Mouse (Mus musculus) forebrain, postnatal 0 days (tissue): Measurements from ENCODE around the gene Skida1. TPM values are rescaled to one million over a fixed set of nuclear protein-coding genes. Genes with fewer than 3 reads are reported as not detected.

Source experiments
- ATAC-seq: fragments of 200-750 bp; cut with Nextera tagmentation; 2 replicates; pipeline ENCODE4 v1.8.0; 2017; ENCODE audit warnings: mild to moderate bottlenecking, moderate library complexity
- DNase-seq: peaks from one replicate; pipeline ENCODE4 v3.0.0-alpha.2; 2015
- H3K27ac ChIP-seq: fragments of 300-500 bp; sonication (generic); 2 replicates; pipeline ENCODE4 v1.5.1; 2014; ENCODE audit warnings: low read depth, mild to moderate bottlenecking, antibody characterized with exemption, low read length, moderate library complexity, mixed read lengths
- H3K27me3 ChIP-seq: fragments of 300-500 bp; sonication (generic); 2 replicates; pipeline ENCODE4 v1.6.1; 2014; ENCODE audit warnings: mild to moderate bottlenecking, low read length, mixed read lengths; ENCODE audit not compliant: insufficient read depth
- H3K36me3 ChIP-seq: fragments of 300-500 bp; sonication (generic); 2 replicates; pipeline ENCODE4 v1.6.1; 2014; ENCODE audit warnings: mild to moderate bottlenecking, moderate library complexity; ENCODE audit not compliant: insufficient read depth
- H3K4me1 ChIP-seq: fragments of 300-500 bp; sonication (generic); 2 replicates; pipeline ENCODE4 v1.6.1; 2014; ENCODE audit warnings: antibody characterized with exemption; ENCODE audit not compliant: insufficient read depth
- H3K4me2 ChIP-seq: fragments of 300-500 bp; sonication (generic); 2 replicates; pipeline ENCODE4 v1.6.1; 2014; ENCODE audit warnings: low read depth, mild to moderate bottlenecking, moderate library complexity
- H3K4me3 ChIP-seq: fragments of 300-500 bp; sonication (generic); 2 replicates; pipeline ENCODE4 v1.5.1; 2014; ENCODE audit warnings: low read depth, low read length, mixed read lengths
- H3K9ac ChIP-seq: fragments of 300-500 bp; sonication (generic); 2 replicates; pipeline ENCODE4 v1.6.1; 2014; ENCODE audit warnings: mild to moderate bottlenecking
- H3K9me3 ChIP-seq: fragments of 300-500 bp; sonication (generic); 2 replicates; pipeline ENCODE4 v1.6.1; 2016; ENCODE audit warnings: low read length
- CTCF ChIP-seq: sonication (generic); IDR thresholded peaks from 2 replicates; pipeline ENCODE4 v1.5.1; 2016; ENCODE audit warnings: antibody characterized with exemption, control low read depth, low read depth
- WGBS: fragments of 180-500 bp; shearing (Covaris S2); extraction: QIAGEN DNeasy Blood & Tissue Kit; methylation state at CpG from one replicate; pipeline ENCODE4 v1.1.7; 2014; 5-methylcytosine and 5-hydroxymethylcytosine counted together
- polyA plus RNA-seq: library from polyadenylated mRNA; unstranded; fragments of >200 nt; fragmentation: Nextera tagmentation; extraction: Ambion mirVana; gene quantifications from 2 replicates; pipeline ENCODE4 v1.2.1, GENCODE M21; 2015
- total RNA-seq: library from RNA; depleted of rRNA; stranded (reverse); fragments of >200 nt; gene quantifications from 2 replicates; pipeline ENCODE4 v1.2.3, GENCODE M21; 2014

Gene Skida1
- total and polyA plus RNA-seq, 2 experiments from 2014 or later, result 4.3 to 12.6 TPM

- Histone ChIP-seq H3K9me3 (no peaks in the 10 kb centered on the region), H3K4me2 (no peak overlapping the region), H3K27me3 (no peaks in the 10 kb centered on the region), H3K36me3 (0 out of 2 replicates have a peak, but pooled peaks cover 5% of the 10 kb centered on the region), H3K4me3 (no peak overlapping the region), H3K27ac (no peak overlapping the region), H3K9ac (no peak overlapping the region), H3K4me1 (no peaks in the 10 kb centered on the region; the same call in 1 of the 2 replicates)
- ATAC-seq, result no peak
- 87% methylated on average over 4 of the region's 4 CpGs for WGBS
- no peak for TF ChIP-seq CTCF
- no peak for DNase-seq
Measured at GRCm38 (mm10) chr2:18068071-18068796, 19.4 kb upstream of the Skida1 start.

- 0 out of 2 replicates have a peak, but pooled peaks cover 5% of the 10 kb centered on the region for H3K36me3 ChIP-seq
- H3K4me1 ChIP-seq, result no peaks in the 10 kb centered on the region
- H3K4me3 ChIP-seq, result no peak overlapping the region
- TF ChIP-seq CTCF, result no peak
- no peaks in the 10 kb centered on the region for H3K27me3 ChIP-seq
- H3K27ac ChIP-seq, result no peak overlapping the region
- DNase-seq, result no peak
- no peaks in the 10 kb centered on the region for H3K9me3 ChIP-seq
- H3K9ac ChIP-seq, result no peak overlapping the region
- H3K4me2 ChIP-seq, result no peak overlapping the region
- ATAC-seq, result no peak
Measured at GRCm38 (mm10) chr2:18066436-18066835, 17.6 kb upstream of the Skida1 start.

GRCm38 (mm10) chr2:18065708-18066030 is 16.8 kb upstream of the Skida1 start:
- ATAC-seq (no peak), DNase-seq (no peak)
- Histone ChIP-seq H3K4me3 (peak overlapping the region; percentile 91), H3K4me2 (peak overlapping the region; percentile 86), H3K9ac (peak overlapping the region; percentile 96), H3K27ac (peak overlapping the region; percentile 99), H3K27me3 (no peaks in the 10 kb centered on the region), H3K4me1 (no peaks in the 10 kb centered on the region), H3K36me3 (0 out of 2 replicates have a peak, but pooled peaks cover 5% of the 10 kb centered on the region), H3K9me3 (no peaks in the 10 kb centered on the region)
- TF ChIP-seq CTCF, result no peak
- WGBS, result 6% methylated on average over 6 of the region's 6 CpGs

- DNase-seq (peak; percentile 78), ATAC-seq (peak; percentile 38)
- peak overlapping the region; percentile 91 for H3K4me3 ChIP-seq
- H3K27me3 ChIP-seq, result no peaks in the 10 kb centered on the region
- peak overlapping the region; percentile 96 for H3K9ac ChIP-seq
- H3K9me3 ChIP-seq, result no peaks in the 10 kb centered on the region
- peak overlapping the region; percentile 86 for H3K4me2 ChIP-seq
- 0 out of 2 replicates have a peak, but pooled peaks cover 5% of the 10 kb centered on the region for H3K36me3 ChIP-seq
- H3K4me1 ChIP-seq, result no peaks in the 10 kb centered on the region
- under 1% methylated on average over 45 of the region's 85 CpGs for WGBS
- TF ChIP-seq CTCF, result no peak
- peak overlapping the region; percentile 99 for H3K27ac ChIP-seq
Measured at GRCm38 (mm10) chr2:18064941-18065707, 16.3 kb upstream of the Skida1 start.

- peak; percentile 97 for ATAC-seq
- 2% methylated on average over 36 of the region's 58 CpGs for WGBS
- H3K36me3 ChIP-seq, result 0 out of 2 replicates have a peak, but pooled peaks cover 5% of the 10 kb centered on the region
Measured at GRCm38 (mm10) chr2:18064356-18064858, 15.6 kb upstream of the Skida1 start.

GRCm38 (mm10) chr2:18063763-18064251 is 15.0 kb upstream of the Skida1 start:
- DNase-seq (peak; percentile 86), ATAC-seq (peak; percentile 65)
- H3K4me2 ChIP-seq, result peak overlapping the region; percentile 86
- H3K9me3 ChIP-seq, result no peaks in the 10 kb centered on the region
- 2% methylated on average over 18 of the region's 18 CpGs for WGBS
- peak overlapping the region; percentile 99 for H3K27ac ChIP-seq
- peak overlapping the region; percentile 91 for H3K4me3 ChIP-seq
- peak overlapping the region; percentile 96 for H3K9ac ChIP-seq
- H3K27me3 ChIP-seq, result no peaks in the 10 kb centered on the region
- no peaks in the 10 kb centered on the region for H3K4me1 ChIP-seq
- H3K36me3 ChIP-seq, result 0 out of 2 replicates have a peak, but pooled peaks cover 5% of the 10 kb centered on the region
- peak; percentile 45 for TF ChIP-seq CTCF

More at GRCm38 (mm10) chr2:18064356-18064858, 15.6 kb upstream of the Skida1 start:
- Histone ChIP-seq H3K9me3 (no peaks in the 10 kb centered on the region), H3K4me1 (no peaks in the 10 kb centered on the region), H3K27me3 (no peaks in the 10 kb centered on the region), H3K4me2 (peak overlapping the region; percentile 86), H3K27ac (peak overlapping the region; percentile 99), H3K9ac (peak overlapping the region; percentile 96), H3K4me3 (peak overlapping the region; percentile 91)
- DNase-seq, result peak; percentile 97
- no peak for TF ChIP-seq CTCF
